Mouse (Mus musculus): ENCODE measurements around the gene Gm45902.

The Gm45902 gene

GRCm38 (mm10) chr2:3512552-3513454 lies at the start of gene Gm45902, which contains the start of the genes Hspa14 and Cdnf:
Gene Gm45902 (minus strand): TSS chr2:3512790.
Gene Hspa14 (minus strand): TSS chr2:3512814.
Gene Cdnf (plus strand): TSS chr2:3513030.
- peak; percentile 93 for DNase-seq

DNA sequence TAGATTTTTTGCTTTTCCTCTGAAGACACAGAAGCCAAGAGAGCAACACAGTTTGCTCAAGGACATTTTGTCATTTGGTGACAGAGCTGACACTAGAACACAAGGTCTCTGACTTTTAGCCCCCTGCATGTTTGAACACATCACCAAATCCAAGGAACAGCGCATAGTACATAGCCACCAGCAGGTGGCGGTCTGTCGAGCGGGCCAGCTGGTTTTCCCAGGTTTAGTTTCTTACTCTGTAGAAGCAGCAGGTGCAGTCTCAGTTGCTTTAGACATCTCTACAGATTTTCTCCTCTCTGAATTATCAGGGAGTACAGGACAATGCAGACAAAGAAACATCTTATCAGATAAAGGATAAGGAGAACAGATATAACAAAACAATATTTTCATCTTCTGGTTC lies 34.0 kb upstream of the Gm45902 start:
- peak; percentile 55 for DNase-seq

DNA sequence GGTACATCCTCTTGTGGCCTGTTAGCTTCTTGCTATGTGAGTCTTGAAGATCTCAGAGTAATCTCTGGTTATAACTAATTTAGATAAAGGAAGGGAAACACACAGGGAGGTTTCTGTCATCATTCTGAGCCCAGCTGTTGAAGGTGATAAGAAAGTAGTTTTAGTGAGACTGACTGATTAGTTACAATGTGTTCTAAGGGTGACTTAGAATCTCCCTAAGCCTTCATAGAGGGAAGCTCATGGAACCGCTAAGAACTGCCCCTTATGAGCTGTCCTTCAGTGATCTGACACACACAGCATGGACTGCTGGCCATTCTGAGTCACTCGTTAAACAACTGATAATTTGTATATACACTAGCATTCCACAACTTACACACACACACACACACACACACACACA lies 33.5 kb upstream of the Gm45902 start:
- DNase-seq: no peak

- no peak for DNase-seq
Observed at GRCm38 (mm10) chr2:3541307-3542079, 28.9 kb upstream of the Gm45902 start.

- DNase-seq: no peak
Observed at GRCm38 (mm10) chr2:3526288-3526687, 13.7 kb upstream of the Gm45902 start.

DNA sequence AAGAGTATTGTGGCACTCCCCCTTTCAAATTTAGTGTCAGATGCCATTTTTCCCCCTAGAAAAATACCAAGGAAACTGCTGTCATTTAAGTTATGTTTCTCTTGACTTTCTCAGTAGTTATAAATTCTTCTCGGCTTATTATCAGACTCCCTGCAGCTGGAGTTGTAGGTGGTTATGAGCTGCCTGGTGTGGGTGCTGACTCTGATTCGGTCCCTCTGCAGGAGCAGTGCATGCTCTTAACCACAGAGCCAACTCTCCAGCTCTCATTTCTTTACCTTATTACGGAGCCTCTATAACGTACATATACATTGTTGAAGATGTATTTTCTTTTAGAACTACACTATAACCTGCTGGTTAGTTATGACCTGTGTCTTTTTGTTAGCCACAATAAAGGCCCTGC lies 10.0 kb upstream of the Gm45902 start:
- no peak for DNase-seq

DNA sequence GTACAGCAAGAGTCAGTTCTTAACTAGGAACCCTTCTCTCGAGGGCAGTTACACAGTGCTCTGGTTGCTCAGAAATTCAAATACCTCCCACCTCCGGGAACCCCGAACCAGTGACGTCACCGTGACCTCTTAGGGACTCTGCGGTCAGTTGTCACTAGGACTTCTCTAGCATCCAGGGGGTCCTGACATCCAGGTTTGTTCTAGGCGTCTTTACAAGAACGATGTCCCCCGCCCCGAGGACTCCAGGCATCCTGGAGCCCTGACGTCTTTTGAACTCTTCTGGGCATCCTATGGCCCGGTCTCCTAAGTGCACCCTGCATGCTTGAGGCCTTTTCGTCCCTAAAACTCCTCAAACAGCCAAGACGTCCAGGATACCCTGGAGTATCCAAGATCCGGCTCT lies 514 bp downstream of the Gm45902 start:
- DNase-seq: peak; percentile 9

DNA sequence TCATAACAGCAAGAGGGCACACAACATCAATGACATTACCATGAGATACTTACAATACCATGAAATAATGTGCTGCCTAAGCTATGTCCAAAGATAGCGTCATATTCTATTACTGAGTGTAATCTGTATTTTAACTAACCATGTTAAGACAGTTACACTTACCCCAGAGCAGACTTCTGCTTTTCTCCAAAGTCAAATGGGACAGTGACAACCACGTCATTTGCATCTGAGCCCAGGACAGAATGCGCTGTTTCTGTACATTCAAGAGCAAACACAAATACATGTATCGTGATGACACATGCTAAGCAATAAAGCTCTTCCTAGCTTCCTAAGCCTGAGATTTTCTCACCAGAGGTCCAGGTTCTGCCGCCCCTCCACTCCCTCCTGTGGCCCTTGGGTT lies 11.7 kb downstream of the Gm45902 start:
- DNase-seq: no peak

GRCm38 (mm10) chr2:3499543-3499942 lies 13.0 kb downstream of the Gm45902 start:
- no peak for DNase-seq

DNA sequence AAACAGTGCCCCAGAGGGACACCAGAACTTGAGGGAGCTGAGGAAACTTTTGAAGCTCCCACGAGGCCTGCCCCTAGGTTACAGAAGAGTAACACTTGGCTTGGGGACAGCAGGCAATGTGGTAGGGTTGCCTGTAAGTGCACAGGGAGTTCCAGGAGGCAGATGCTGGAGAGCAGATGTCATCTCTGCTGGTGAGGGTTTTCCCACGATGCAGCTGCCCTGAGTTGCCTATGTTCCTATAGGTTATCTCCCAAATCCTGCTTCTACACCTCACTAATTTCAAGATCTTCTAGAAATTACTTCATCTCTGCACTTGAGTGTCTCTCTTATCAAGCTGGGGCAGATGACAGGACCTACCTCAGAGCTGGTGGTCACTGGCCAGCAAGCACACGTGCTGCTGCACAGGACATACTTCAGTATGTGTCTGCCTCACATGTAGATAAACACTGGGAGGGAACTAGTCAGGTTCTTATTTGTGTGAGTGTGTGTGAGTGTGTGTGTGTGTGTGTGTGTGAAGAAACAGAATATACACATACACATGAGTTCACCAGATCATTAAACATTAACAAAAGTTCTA lies 18.7 kb downstream of the Gm45902 start:
- no peak for DNase-seq

GRCm38 (mm10) chr2:3489816-3490215 lies 22.8 kb downstream of the Gm45902 start:
- no peak for DNase-seq

- no peak for DNase-seq
Observed at GRCm38 (mm10) chr2:3480239-3480638, 32.4 kb downstream of the Gm45902 start.

DNA sequence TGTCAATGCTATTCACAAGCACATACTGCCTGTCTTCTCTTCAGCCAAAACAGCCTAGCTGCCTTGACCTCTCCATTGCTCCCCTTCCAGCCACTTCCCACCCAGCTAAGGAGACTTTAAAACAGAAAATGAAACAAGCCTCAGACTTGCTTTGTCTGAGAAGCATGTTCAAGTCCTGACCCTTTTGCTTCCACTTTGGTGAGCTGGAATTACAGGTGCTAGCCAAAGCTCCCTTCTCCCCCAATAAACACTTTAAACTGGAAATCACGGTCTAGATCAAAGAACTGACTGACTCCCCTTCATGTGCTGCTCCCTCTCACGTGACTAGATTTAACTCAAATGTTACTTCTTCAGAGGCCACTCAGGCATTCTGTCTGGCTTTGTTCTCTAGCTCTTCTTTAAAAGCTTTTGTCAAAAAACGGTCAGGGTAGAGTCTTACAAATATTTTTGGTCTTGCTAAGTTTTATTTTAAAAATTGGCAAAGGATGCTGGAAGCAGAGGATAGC lies 36.8 kb downstream of the Gm45902 start:
- no peak for DNase-seq

DNA sequence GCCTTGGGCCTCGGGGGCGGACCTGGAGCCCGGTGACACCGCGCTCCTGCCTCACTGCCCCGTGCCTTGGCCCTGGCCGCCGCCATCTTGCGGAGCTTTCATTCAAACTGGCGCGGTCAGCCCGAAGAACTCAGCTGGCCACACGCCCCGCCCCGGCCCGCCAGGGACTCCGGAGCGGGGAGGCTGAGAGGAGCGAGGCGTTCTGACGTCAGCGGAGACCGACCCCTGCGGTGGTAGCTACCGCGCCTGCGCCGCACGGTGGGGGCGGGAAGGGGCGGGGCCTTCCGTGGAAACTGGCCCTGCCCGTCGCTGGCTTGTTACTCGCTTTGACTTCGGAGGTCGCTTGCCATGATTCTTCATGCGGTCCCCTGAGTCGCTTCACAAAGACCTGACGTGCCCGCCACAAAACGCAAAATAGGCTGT lies 37.7 kb downstream of the Gm45902 start, which contains the start of gene Suv39h2:
Suv39h2 (minus strand) TSS at position 171 of the 423 bp plus-strand sequence.
- DNase-seq: peak; percentile 99

GRCm38 (mm10) chr2:3474361-3474805 lies 38.2 kb downstream of the Gm45902 start:
- peak; percentile 47 for DNase-seq

DNA sequence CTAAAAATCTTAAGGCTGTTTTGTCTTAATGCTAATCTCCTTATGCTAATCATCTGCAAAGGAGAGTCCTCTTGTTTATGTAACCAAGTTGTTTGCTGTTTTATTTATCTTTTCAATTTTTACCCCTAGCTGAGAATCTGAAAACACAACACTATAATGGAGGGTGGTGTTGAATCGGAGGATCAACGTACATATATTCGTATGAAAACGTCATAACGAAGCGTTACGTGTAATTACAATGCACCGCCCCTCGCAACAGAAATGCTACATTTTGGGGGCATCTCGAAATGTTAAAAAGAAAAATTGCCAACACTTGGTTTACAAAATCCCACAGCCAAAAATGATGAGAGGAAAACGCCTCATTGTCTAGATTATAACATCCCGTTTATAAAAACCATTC lies 38.7 kb downstream of the Gm45902 start:
- DNase-seq: no peak

DNA sequence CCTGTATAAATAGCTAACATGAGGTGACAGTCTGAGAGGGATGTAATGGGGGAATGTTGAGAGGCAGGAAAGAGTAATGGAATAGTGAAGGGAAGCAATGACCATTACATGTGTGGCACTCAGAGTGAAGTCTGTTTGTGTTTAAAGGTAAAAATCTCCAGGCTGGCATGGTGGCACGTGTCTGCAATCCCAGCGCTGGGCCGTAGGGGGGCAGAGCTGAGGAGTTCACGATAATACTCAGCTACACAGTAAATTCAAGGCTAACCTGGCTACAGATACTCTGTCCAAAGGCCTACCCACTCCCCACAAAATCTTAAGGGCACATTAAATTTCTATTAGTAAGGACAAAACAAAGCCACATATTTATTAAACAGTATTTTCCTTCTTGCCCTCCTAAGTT lies 56.0 kb downstream of the Gm45902 start:
- DNase-seq: no peak

All from lung, postnatal 14 days (tissue).